Mouse (Mus musculus) kidney, postnatal 36 days (tissue): ENCODE results near the gene Capn13.

Source experiments
- DNase-seq, 2 experiments: peaks; one replicate each; pipeline ENCODE4 v3.0.0; 2021 to 2022; ENCODE audit warnings: mixed read lengths in 2 of 2

Capn13 gene

GRCm38 (mm10) chr17:73400862-73401261 is at the start of gene Capn13:
Gene Capn13, minus strand, starts transcription at chr17:73400866.
- DNase-seq: no peak

- no peak for DNase-seq
These were observed 48.4 kb upstream of the Capn13 start for GRCm38 (mm10) chr17:73449104-73449503.

- DNase-seq: no peak
These were observed 40.1 kb upstream of the Capn13 start for GRCm38 (mm10) chr17:73440798-73441197.

GRCm38 (mm10) chr17:73432564-73433006 is 31.9 kb upstream of the Capn13 start:
- DNase-seq: no peak

GRCm38 (mm10) chr17:73432058-73432457 is 31.4 kb upstream of the Capn13 start:
- DNase-seq: no peak

- peak in 1 of 2 experiments; percentile 3 for DNase-seq
These were observed 16.7 kb upstream of the Capn13 start for GRCm38 (mm10) chr17:73417382-73417781.

GRCm38 (mm10) chr17:73416181-73416795 is 15.6 kb upstream of the Capn13 start:
- no peak for DNase-seq

GRCm38 (mm10) chr17:73411817-73412216 is 11.2 kb upstream of the Capn13 start:
- no peak for DNase-seq

- DNase-seq: no peak
These were observed 606 bp upstream of the Capn13 start for GRCm38 (mm10) chr17:73401272-73401671.

GRCm38 (mm10) chr17:73399136-73399535 is 1.5 kb downstream of the Capn13 start:
- DNase-seq: no peak

- no peak for DNase-seq
These were observed 7.3 kb downstream of the Capn13 start for GRCm38 (mm10) chr17:73393361-73393760.

GRCm38 (mm10) chr17:73391771-73392170 is 8.9 kb downstream of the Capn13 start:
- no peak for DNase-seq

GRCm38 (mm10) chr17:73390191-73391089 is 10.2 kb downstream of the Capn13 start:
- peak; percentile 16 to 33 for DNase-seq

- peak; percentile 56 to 57 for DNase-seq
These were observed 11.3 kb downstream of the Capn13 start for GRCm38 (mm10) chr17:73389336-73389735.

- DNase-seq: no peak
These were observed 14.1 kb downstream of the Capn13 start for GRCm38 (mm10) chr17:73386581-73386980.

- DNase-seq: no peak
These were observed 14.7 kb downstream of the Capn13 start for GRCm38 (mm10) chr17:73385940-73386339.

- no peak for DNase-seq
These were observed 18.2 kb downstream of the Capn13 start for GRCm38 (mm10) chr17:73382327-73383014.

- no peak for DNase-seq
These were observed 19.0 kb downstream of the Capn13 start for GRCm38 (mm10) chr17:73381681-73382080.

- DNase-seq: no peak
These were observed 22.7 kb downstream of the Capn13 start for GRCm38 (mm10) chr17:73377778-73378484.

- DNase-seq: no peak
These were observed 33.3 kb downstream of the Capn13 start for GRCm38 (mm10) chr17:73367334-73367733.

GRCm38 (mm10) chr17:73361054-73361453 is 39.6 kb downstream of the Capn13 start:
- no peak for DNase-seq

GRCm38 (mm10) chr17:73343632-73344390 is 56.9 kb downstream of the Capn13 start:
- DNase-seq: no peak
